Mouse (Mus musculus): ENCODE measurements around the gene Parp9. TPM values are rescaled to one million over a fixed set of nuclear protein-coding genes. Genes with fewer than 3 reads are reported as not detected.
"Not testable (repeated sequence)": the region's sequence is repeated elsewhere in the genome, so short reads cannot be mapped to it uniquely, and the experiment has no call there.

Gene Parp9
- total RNA-seq (2015) (25.0 and 26.3 TPM in 2 replicates), total RNA-seq (2017) (48.2 and 63.1 TPM in 2 replicates)

DNA sequence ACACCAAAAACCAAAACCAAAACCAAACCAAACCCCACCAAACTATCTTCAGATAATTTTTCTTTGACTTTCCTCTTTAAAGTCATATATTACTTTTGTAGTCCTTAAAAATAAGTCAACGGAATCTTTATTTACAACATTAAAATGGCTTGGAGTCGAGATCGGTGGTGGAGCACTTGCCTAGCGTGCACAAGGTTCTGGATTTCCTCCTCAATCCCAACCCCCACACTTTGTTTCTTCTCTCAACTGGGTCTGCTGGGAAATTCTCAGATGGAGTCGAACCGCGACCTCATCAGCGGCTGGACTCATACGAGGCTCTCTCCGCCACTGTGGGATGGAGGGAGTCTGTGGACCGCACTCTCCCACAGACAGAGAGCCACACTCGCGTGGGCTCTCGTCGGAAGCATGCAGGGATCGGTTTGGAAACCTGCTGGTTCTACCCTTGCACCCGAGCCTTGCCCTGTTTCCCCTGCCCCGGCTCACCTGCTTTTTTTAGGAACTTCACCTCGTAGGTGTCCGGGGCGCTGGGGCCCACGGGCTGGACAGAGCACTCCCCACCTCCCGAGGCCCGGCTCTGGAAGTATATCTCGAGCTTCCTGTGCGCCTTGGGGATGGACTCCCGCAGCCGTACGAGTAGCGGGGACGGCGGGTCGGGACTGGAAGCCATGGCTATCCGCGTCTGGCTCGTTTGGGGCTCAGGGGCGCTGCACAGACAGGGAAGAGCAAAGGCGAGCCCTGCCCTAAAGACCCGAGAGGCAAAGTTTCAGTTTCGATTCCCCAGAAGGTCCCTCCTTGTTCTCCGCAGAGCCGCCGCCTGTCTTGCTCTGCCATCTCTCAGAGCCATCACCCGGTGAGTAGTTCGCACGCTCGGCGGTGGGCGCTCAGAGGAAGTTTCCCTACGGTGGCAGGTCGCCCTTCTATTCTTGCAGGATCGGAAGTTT, at the start of gene Parp9, which contains the start of gene Dtx3l:
Parp9 (plus strand) TSS at position 260 of the 941 bp plus-strand sequence.
Dtx3l (minus strand) TSS at position 941 of the 941 bp plus-strand sequence.
- ATAC-seq (ENCODE audit: poor library complexity, severe bottlenecking), result peak; percentile 69

DNA sequence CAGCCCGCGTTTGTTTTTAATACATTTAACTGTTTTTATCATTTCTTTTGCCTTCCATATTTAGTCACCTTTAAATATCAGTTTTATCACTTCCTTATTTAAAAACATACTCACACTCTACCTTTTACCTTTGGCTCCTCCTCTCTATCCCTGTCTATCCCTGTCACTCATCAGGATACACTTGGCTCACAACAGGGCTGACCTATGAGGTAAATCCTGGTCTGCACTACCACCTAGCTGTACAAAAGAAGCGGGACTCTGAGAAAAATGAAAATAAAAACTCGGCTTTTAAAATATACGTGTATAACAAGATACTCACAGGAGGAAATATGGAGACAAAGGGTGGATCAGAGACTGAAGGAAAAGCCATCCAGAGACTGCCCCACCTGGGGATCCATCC, 49.4 kb upstream of the Parp9 start:
- no peak for ATAC-seq (ENCODE audit: poor library complexity, severe bottlenecking)

DNA sequence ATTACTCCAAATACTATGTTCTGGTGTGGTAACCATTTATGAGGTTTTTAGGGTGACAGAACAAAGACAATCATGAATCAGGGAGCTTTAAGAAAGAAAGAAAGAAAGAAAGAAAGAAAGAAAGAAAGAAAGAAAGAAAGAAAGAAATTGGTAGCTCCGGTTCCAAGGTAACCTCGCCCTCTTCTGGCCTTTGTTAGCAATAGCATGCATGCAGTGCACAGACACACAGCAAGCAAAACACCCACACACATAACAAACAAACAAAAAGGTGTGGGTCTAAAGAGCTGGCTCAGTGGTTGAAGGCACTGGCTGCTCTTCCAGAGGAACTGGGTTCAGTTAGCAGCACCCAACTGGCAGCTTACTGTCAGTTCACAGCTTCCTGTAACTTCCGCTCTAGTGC, 47.6 kb upstream of the Parp9 start:
- peak; percentile 69 for ATAC-seq (ENCODE audit: poor library complexity, severe bottlenecking)

DNA sequence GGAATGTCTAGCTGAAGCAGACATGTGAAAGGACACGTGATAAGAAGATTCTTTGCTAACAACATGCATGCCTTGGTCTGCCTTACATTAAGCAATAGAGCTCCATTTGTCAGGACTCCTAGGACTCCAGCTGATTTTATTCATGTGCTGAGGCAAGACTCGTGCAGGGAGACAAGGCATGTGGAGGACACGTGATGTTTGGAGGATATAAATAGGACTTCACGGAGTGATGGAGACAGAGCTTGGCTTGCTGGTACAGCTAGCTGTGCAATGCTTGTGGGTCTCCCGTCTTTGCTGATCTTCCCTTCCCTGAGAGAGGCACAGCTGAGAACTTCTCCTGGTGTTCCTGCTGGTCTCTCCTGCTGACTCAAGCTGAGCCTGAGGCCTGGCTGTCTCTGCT, 46.7 kb upstream of the Parp9 start:
- not testable (repeated sequence) for ATAC-seq (ENCODE audit: poor library complexity, severe bottlenecking)

DNA sequence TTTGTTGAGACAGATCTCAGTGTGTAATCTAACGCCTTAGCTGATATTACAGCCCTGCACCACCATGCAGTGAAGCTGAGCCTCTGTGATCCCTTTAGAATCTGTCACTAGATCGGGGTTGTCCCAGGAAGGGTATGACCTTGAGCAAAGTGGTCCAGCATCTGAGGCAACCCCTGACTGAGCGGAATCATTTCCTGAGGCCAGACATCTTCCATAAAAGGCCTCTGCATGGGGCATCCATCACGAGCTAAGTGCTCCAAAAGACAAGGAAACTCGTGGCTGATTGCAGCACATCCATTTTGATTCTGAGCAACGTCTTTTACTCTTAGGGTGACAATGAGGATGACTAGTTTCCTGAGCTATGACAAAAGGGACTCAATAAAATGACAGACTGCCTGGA, 43.3 kb upstream of the Parp9 start:
- no peak for ATAC-seq (ENCODE audit: poor library complexity, severe bottlenecking)

DNA sequence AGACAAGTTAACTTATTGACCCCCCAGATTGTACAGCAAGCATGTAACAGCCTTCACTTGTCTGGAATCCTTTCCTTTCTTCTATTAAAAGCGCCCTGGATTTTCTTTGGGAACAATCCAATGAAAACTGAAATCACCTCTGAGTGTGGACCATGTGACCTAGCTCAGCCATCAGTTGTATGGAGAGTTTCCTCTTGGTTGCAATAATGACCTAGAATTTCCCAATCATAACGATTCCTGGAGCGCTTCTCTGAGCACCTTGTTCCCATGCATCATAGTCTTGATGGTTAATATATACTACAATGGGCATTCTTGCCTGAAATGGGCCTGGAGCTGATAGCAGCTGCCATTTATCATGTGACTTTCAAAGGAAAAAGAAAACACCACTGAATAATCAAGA, 37.7 kb upstream of the Parp9 start:
- no peak for ATAC-seq (ENCODE audit: poor library complexity, severe bottlenecking)

DNA sequence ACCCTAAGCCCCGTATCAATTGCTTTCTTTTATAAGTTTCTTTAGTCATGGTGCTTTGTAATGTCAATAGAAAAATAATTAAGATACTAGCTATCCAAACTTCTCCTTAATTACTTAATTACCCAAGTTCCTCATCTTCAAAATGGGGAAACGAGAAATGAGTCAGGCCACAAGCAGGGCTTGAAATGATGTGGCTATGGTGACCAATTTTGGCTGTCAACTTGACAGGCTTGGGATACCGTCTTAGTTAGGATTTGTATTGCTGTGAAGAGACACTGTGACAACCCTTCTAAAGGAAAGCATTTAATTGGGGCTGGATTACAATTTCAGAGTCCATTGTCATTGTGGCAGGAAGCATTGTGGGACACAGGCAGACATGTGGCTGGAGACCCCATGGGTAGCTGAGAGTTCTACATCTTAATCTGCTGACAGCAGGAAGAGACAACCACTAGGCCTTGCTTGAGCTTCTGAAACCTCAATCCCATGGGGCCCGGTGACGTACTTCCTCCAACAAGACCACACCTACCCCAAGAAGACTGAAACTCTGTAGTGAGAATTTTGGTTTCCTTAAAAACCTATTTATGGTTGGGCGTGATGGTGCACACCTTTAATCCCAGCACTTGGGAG, 35.1 kb upstream of the Parp9 start:
- ATAC-seq (ENCODE audit: poor library complexity, severe bottlenecking), result peak; percentile 72

DNA sequence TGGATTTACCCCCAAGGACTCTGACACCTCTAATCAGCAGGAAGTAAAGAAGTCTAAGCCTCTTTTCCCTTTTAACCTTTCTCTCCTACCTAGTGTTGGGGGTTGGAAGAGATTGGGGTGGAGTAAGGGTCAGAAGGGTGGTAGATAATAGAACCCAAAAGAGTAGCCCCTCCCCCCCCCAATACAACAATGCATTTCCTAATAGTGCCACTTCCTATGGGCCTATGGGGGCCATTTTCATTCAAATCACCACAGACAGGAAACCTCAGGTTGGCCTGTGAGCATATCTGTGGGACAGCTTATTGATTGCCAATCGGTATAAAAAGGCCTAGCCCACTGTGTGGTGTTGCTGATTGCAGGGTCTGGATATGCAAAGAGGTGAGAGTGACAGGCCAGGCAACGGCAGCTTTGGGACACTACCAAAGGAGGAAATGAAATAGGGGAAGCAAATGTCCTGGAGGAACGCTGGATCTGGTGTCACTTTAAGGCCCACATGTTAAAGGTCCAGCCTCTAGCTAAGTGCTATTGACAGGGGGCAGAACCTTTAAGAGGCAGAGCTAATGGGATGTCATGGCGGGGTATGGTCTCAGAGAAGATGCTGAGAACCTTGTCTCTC, 34.0 kb upstream of the Parp9 start:
- peak; percentile 58 for ATAC-seq (ENCODE audit: poor library complexity, severe bottlenecking)

DNA sequence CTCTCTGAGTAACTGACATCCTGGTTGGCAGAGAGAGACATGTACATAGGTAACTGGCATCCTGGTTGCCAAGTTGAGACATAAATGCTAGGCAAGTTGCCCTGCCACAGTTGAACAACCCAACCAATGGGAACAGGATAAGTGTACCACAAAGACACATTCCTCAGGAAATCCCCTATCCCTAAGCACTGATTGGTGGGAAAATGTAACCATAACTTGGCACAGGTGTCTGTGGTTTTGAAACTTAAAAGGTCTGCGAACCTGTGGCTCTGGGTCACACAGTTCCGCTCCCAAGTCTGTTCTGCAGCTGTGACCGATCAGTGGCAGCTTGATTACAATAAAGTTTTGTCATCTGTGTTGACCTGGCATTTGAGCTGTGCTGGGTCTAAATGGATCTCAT, 32.9 kb upstream of the Parp9 start:
- ATAC-seq (ENCODE audit: poor library complexity, severe bottlenecking), result no peak

DNA sequence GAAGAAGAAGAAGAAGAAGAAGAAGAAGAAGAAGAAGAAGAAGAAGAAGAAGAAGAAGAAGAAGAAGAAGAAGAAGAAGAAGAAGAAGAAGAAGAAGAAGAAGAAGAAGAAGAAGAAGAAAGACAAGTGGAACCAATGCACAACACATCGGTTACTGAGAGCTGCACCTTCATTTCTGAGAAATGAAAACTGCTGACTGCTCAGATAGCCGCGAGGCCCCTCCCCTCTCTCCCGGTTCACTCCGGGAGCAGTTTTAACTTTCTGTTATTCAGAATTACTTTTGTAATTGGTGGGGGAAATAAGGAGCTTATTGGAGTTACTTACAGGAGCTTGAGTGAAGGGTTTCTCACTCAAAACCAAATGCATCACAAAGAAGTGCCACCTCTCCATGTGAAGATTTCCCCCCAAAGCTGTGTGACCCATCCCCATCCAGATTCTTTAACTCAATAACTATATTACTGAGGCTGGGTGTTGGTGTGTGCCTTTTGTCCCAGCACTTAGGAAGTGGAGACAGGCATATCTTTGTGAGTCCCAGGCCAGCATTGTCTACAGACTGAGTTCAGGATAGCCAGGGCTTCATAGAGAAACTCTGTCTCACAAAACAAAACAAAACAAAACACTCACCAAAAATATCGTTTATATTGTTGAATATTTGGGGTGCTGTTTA, 32.3 kb upstream of the Parp9 start:
- no peak for ATAC-seq (ENCODE audit: poor library complexity, severe bottlenecking)

DNA sequence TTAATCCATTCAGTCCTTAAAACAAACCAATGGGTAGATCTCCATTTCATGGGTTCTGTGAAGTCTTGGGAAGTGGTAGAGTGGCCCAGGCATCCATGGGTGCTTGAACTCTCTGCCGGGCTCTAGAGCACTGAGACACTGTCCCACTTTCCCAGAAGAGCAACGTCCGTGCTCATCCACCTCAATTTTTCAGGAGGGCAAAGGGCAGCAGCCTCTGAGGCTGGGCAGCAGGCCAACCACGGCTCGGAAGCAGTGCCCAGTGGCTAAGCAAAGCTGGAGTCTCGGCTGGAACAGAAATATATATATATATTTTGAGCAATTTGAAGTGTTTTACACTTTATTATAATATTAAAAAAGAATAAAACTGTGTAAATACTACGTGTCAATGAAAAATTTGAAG, 31.4 kb upstream of the Parp9 start:
- ATAC-seq (ENCODE audit: poor library complexity, severe bottlenecking), result no peak

DNA sequence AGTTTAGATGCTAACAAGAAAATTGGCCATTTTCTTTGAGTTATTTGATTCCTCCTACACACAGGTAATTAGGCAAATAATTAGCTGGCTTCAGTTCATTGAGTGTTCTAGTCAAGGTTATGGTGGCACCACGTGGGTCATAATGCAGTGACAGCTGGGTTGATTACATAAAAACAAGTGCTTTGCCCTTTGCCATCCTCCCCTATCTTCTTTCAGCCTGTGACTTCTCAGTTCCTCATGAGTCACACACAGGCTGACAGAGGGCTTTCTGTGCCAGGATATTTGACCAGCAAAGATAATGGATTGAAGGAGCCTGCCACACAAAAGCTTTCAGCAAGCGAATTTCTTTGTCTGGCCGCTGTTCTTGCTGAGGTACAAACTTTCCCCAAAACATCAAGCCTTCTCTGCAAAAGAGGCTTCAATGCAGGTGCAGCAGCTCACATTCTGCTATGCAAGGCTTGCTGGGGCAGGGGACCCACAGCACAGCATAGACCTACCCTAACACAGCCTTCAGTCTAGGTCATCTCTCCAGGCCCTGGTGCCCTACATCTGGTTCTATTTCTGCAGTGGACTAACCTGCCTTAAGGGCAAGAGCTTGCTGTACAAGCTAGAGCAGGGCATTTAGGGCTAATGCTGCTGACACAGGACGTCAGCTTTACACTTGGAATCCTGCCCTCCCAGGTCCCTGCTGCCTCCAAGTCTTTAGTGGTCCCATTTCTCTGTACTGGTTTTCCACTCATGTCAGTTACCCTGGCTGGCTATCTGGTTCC, 30.7 kb upstream of the Parp9 start:
- no peak for ATAC-seq (ENCODE audit: poor library complexity, severe bottlenecking)

DNA sequence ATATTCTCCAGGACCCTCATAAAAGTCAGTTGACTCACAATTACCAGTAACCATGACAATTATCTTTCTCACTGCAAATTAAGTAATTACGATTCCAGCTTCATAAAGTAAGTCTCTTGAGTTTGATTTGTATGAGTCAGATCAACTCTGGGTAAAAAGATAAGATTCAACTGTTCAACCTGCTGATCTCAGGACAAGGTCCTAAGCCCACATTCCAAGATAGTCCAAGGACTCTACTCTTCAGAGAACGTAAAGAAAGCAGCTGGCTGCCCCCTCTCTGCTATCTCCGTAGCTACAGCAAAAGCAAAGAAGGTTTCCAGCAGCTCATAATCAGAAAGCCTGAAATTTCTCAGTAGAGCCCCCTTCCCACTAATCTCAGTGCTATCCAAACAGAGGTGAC, 26.8 kb upstream of the Parp9 start:
- no peak for ATAC-seq (ENCODE audit: poor library complexity, severe bottlenecking)

DNA sequence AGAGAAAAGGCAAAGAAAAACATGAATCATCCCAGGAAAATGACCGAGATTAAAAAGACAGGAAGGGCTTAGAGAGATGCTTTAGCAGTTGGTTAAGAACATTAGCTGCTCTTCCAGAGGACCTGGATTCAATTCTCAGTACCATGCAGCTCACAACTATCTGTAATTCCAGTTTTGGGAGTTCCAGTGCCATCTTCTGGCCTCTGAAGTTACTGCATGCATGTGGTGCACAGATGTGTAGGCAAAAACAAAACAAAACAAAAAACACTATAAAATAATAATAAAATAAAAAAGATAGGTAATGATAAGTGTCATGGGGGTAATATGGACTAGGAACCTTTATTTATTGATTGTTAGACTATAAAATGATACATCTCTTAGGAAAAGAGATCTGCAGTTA, 24.7 kb upstream of the Parp9 start:
- peak; percentile 77 for ATAC-seq (ENCODE audit: poor library complexity, severe bottlenecking)

DNA sequence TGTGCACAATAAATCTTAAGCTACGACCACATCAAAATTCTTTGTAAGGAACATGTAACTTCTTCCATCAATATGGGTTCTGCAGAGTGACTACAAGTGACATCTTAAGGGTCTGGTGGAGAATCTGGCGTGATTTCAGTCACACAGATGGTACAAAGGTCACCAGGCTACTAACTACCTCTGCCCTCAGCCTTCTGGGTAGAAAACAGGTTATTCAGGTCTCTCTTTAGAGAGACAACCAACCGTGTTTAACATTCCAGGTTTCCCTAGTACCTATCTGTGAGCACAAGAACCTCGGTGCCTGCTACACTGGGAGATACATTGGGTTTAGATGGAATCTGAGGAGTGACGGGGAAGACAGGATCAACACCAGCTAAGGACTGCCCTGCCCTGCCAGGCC, 24.0 kb upstream of the Parp9 start:
- no peak for ATAC-seq (ENCODE audit: poor library complexity, severe bottlenecking)

DNA sequence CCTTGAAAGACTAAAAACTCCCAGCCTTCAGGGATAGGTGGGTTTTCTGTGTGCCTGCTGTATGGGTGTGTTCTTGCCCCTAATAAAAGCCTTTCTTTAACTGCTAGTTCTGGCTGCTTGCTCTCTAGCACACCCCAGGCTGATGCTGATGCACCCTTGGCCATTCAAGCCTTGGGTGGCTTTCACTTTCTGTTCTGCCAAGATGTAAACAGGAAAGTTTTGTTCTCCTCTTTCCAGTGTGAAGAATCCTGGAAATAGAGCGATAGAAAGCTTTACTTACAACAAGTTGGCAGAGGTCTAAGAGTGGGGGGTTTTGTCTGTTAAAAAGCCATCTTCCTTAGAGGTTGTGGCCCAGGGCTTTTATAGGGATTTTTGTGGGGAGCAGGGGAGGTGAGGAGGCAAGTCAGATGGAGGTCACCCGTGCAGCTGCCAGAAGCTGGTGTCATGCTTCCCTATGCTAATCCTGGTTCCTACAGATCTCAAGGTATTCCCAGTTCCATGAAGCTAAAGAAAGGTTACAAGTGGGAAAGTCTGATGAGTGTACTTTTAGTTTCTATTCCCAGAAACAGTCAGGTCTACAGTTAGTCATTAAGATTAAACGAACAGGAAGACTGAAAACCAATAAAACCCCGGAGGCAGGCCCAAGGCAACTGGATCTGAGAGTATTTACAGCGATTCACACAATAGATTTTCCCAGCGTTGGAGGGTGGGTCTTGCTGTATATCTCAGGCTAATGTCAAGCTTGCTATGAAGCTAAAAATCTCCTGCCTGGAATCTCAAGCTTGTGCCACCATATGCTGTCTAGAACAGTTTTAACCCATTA, 19.3 kb upstream of the Parp9 start:
- peak; percentile 82 for ATAC-seq (ENCODE audit: poor library complexity, severe bottlenecking)

DNA sequence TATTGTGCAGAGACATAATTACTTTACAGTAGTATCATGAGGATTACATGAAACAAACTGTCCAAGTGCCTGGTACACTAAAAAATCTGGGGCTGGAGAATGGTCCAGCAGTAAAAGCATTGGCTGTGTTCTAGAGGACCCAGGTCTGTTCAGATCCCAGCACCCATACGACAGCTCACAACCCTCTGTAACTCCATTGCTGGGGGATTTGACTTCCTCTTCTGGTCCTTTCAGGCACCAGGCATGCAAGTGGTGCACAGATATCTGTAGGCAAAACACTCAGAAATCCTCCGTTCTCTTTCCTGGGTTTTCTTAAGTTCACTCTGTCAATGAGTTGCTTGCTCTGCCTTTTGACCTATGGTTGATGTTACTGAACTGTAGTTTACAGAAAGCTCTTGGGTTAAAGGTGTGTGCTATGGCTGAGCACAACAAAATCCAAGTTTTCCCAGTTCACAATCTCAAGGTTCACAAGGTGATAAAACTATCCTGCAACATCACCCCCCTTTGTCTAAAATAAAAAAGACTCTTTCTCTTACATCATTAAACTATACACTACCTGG, 16.5 kb upstream of the Parp9 start:
- ATAC-seq (ENCODE audit: poor library complexity, severe bottlenecking), result no peak

DNA sequence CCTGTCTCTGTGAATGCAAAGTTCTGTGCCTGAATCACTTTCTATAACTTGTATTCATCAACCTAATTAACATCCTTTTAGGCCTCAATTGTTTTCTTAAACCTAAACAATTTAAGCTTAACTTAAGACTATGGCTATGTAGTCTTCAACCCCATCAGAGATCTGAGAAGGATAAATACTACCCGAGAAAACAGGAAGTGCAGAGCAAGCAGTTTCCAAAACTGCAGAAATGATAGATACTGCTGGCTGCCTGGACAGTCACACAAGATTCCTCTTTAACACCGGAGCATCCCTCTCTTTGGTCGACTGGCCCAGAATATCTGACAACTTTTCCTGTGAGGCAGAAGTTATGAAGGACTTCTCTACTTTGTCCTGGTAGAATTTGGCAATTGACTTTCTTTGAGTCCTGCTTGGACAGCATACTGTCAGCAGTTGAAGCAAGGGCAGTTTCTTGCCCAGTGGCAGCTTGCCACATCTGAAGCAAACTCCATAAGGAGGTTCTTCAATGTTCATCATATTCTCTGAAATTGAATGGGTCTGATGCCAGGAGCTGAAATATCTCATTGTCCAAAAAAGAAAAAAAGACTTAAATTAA, 15.9 kb upstream of the Parp9 start:
- no peak for ATAC-seq (ENCODE audit: poor library complexity, severe bottlenecking)
